Mouse (Mus musculus) urinary bladder, postnatal 36 days (tissue): ENCODE results near the gene Pcif1.
"Not testable (repeated sequence)": the region's sequence is repeated elsewhere in the genome, so short reads cannot be mapped to it uniquely, and the experiment has no call there.

Source experiments
- DNase-seq, 2 experiments: peaks; one replicate each; pipeline ENCODE4 v3.0.0; 2022; ENCODE audit warnings: low spot score in 2 of 2, mixed read lengths in 1 of 2

The Pcif1 gene

GRCm38 (mm10) chr2:164879228-164879567, at the start of gene Pcif1:
TSS of gene Pcif1 (plus strand) at chr2:164879304.
- DNase-seq, result peak; percentile 86 to 91

- no peak for DNase-seq
These were observed 48.1 kb upstream of the Pcif1 start for GRCm38 (mm10) chr2:164831029-164831428.

GRCm38 (mm10) chr2:164832032-164832747, 46.9 kb upstream of the Pcif1 start:
- no peak for DNase-seq

- peak; percentile 65 to 78 for DNase-seq
These were observed 46.3 kb upstream of the Pcif1 start, which contains the start of gene Ctsa for GRCm38 (mm10) chr2:164832748-164833301. TSS of gene Ctsa (plus strand) at chr2:164832873.

- DNase-seq, result peak; percentile 89 to 90
These were observed 45.7 kb upstream of the Pcif1 start, which contains the start of gene Neurl2 for GRCm38 (mm10) chr2:164833314-164833959. TSS of gene Neurl2 (minus strand) at chr2:164833456.

- DNase-seq, result peak in 1 of 2 experiments; percentile 11
These were observed 44.6 kb upstream of the Pcif1 start for GRCm38 (mm10) chr2:164834531-164834930.

- DNase-seq, result no peak
These were observed 43.9 kb upstream of the Pcif1 start for GRCm38 (mm10) chr2:164835164-164835563.

GRCm38 (mm10) chr2:164845782-164846181, 33.3 kb upstream of the Pcif1 start:
- no peak for DNase-seq

- no peak for DNase-seq
These were observed 29.0 kb upstream of the Pcif1 start for GRCm38 (mm10) chr2:164850061-164850460.

- not testable (repeated sequence) for DNase-seq
These were observed 23.5 kb upstream of the Pcif1 start for GRCm38 (mm10) chr2:164855572-164855971.

GRCm38 (mm10) chr2:164856309-164857100, 22.6 kb upstream of the Pcif1 start:
- DNase-seq, result no peak

- peak; percentile 62 to 74 for DNase-seq
These were observed 21.8 kb upstream of the Pcif1 start, which contains the start of gene Pltp for GRCm38 (mm10) chr2:164857101-164857821. TSS of gene Pltp (minus strand) at chr2:164857711.

GRCm38 (mm10) chr2:164857842-164858553, 21.1 kb upstream of the Pcif1 start:
- no peak for DNase-seq

- no peak for DNase-seq
These were observed 19.9 kb upstream of the Pcif1 start for GRCm38 (mm10) chr2:164859155-164859554.

- peak in 1 of 2 experiments; percentile 31 for DNase-seq
These were observed 19.3 kb upstream of the Pcif1 start for GRCm38 (mm10) chr2:164859640-164860432.

- DNase-seq, result no peak
These were observed 18.0 kb upstream of the Pcif1 start for GRCm38 (mm10) chr2:164861094-164861493.

GRCm38 (mm10) chr2:164862179-164862861, 16.8 kb upstream of the Pcif1 start:
- DNase-seq, result peak in 1 of 2 experiments; percentile 56

GRCm38 (mm10) chr2:164863411-164863810, 15.7 kb upstream of the Pcif1 start:
- not testable (repeated sequence) for DNase-seq

GRCm38 (mm10) chr2:164864593-164864992, 14.5 kb upstream of the Pcif1 start:
- DNase-seq, result no peak
